Mouse (Mus musculus) left cerebral cortex, adult 2 months (tissue): ENCODE measurements around the gene Gcgr. TPM values are rescaled to one million over a fixed set of nuclear protein-coding genes. Genes with fewer than 3 reads are reported as not detected.
"Not testable (repeated sequence)": the region's sequence is repeated elsewhere in the genome, so short reads cannot be mapped to it uniquely, and the experiment has no call there.

Experiments used
- DNase-seq, 2 experiments: peaks; one replicate each; pipeline ENCODE4 v3.0.0; 2021 to 2022; ENCODE audit warnings: low spot score in 2 of 2, mixed read lengths in 1 of 2; ENCODE audit errors: extremely low spot score in 1 of 2
- H3K27ac ChIP-seq: fragments of 200-600 bp; 2 replicates; pipeline ENCODE4 v1.8.1; 2022
- H3K4me3 ChIP-seq: fragments of 200-600 bp; 2 replicates; pipeline ENCODE4 v1.8.1; 2022
- CTCF ChIP-seq: fragments of 200-600 bp; IDR thresholded peaks from 2 replicates; pipeline ENCODE4 v1.8.1; 2022; ENCODE audit warnings: antibody characterized with exemption, mild to moderate bottlenecking, moderate library complexity
- intact Hi-C: fragments of 180-260 bp; cut with DNase I; formaldehyde crosslinking; loops from one replicate; pipeline ENCODE4 v1.15.1; 2025
- total RNA-seq, 2 experiments: library from RNA; stranded (reverse); gene quantifications; 2 replicates each; pipeline ENCODE4 v1.2.3; 2021

Gene Gcgr
- total RNA-seq, 2 experiments from 2014 or later, result not detected

- no peak for DNase-seq
- TF ChIP-seq CTCF, result no peak
- intact Hi-C loops, result no loop called here
- no peak overlapping the region for H3K27ac ChIP-seq
- H3K4me3 ChIP-seq, result no peak overlapping the region
Observed at GRCm38 (mm10) chr11:120545964-120546363, 15.5 kb downstream of the Gcgr start.

GRCm38 (mm10) chr11:120547469-120547868, 17.0 kb downstream of the Gcgr start:
- intact Hi-C loops, result no loop called here
- DNase-seq, result no peak

GRCm38 (mm10) chr11:120548214-120548613, 17.7 kb downstream of the Gcgr start:
- intact Hi-C loops, result loop anchor here (2.0 kb wide), 1 partner anchor 29 kb away; no protein-coding TSS in a partner anchor
- Histone ChIP-seq H3K4me3 (peak overlapping the region; percentile 89), H3K27ac (no peak overlapping the region)
- TF ChIP-seq CTCF, result no peak
- no peak for DNase-seq

More at GRCm38 (mm10) chr11:120547469-120547868, 17.0 kb downstream of the Gcgr start:
- TF ChIP-seq CTCF, result peak; percentile 8
- Histone ChIP-seq H3K27ac (no peak overlapping the region), H3K4me3 (no peak overlapping the region)

GRCm38 (mm10) chr11:120548786-120549167, 18.3 kb downstream of the Gcgr start:
- intact Hi-C loops, result loop anchor here (2.0 kb wide), 1 partner anchor 30 kb away; no protein-coding TSS in a partner anchor
- TF ChIP-seq CTCF, result no peak
- Histone ChIP-seq H3K27ac (peak overlapping the region; percentile 91), H3K4me3 (peak overlapping the region; percentile 89)
- no peak for DNase-seq

GRCm38 (mm10) chr11:120549168-120549945, 18.9 kb downstream of the Gcgr start, which contains the start of gene Mcrip1:
Gene Mcrip1 (minus strand): TSS chr11:120549727.
- intact Hi-C loops, result loop anchor here (2.0 kb wide), 1 partner anchor 31 kb away; no protein-coding TSS in a partner anchor
- Histone ChIP-seq H3K4me3 (peak within 1 kb of the TSS; percentile 89), H3K27ac (peak within 1 kb of the TSS; percentile 93)
- DNase-seq, result peak; percentile 94 to 95
- no peak for TF ChIP-seq CTCF

- H3K4me3 ChIP-seq, result peak overlapping the region; percentile 89
- peak overlapping the region; percentile 93 for H3K27ac ChIP-seq
- intact Hi-C loops, result loop anchor here (2.0 kb wide), 1 partner anchor 31 kb away; no protein-coding TSS in a partner anchor
- TF ChIP-seq CTCF, result no peak
- no peak for DNase-seq
Observed at GRCm38 (mm10) chr11:120549986-120550809, 19.7 kb downstream of the Gcgr start.

- H3K27ac ChIP-seq, result peak within 1 kb of the TSS; percentile 93
- no peak for TF ChIP-seq CTCF
- H3K4me3 ChIP-seq, result peak within 1 kb of the TSS; percentile 89
- no peak for DNase-seq
- intact Hi-C loops, result no loop called here
Observed at GRCm38 (mm10) chr11:120550810-120551440, 20.4 kb downstream of the Gcgr start, which contains the start of gene Ppp1r27. Gene Ppp1r27 (minus strand): TSS chr11:120551132.

GRCm38 (mm10) chr11:120552736-120553135, 22.2 kb downstream of the Gcgr start:
- no peak for TF ChIP-seq CTCF
- no peak overlapping the region for H3K27ac ChIP-seq
- intact Hi-C loops, result no loop called here
- no peak overlapping the region for H3K4me3 ChIP-seq
- no peak for DNase-seq

- DNase-seq, result no peak
- H3K4me3 ChIP-seq, result no peak overlapping the region
- no peak for TF ChIP-seq CTCF
- no peak overlapping the region for H3K27ac ChIP-seq
- intact Hi-C loops, result no loop called here
Observed at GRCm38 (mm10) chr11:120554834-120555233, 24.3 kb downstream of the Gcgr start.

GRCm38 (mm10) chr11:120555260-120555659, 24.8 kb downstream of the Gcgr start:
- no peak overlapping the region for H3K4me3 ChIP-seq
- no peak for TF ChIP-seq CTCF
- no peak overlapping the region for H3K27ac ChIP-seq
- intact Hi-C loops, result no loop called here
- no peak for DNase-seq

GRCm38 (mm10) chr11:120558843-120559242, 28.3 kb downstream of the Gcgr start:
- intact Hi-C loops, DNase-seq, H3K4me3 ChIP-seq, H3K27ac ChIP-seq: not testable (repeated sequence)
